Mouse (Mus musculus) lung, postnatal 36 days (tissue): ENCODE measurements around the gene Erbb4.

Experiments
- DNase-seq: peaks from one replicate; pipeline ENCODE4 v3.0.0; 2022; ENCODE audit warnings: mixed read lengths

The Erbb4 gene

GRCm38 (mm10) chr1:68047139-68047538 is 1060.7 kb downstream of the Erbb4 start:
- no peak for DNase-seq

- DNase-seq, result no peak
These were observed 1061.3 kb downstream of the Erbb4 start for GRCm38 (mm10) chr1:68046551-68046970.

GRCm38 (mm10) chr1:68024086-68024940 is 1083.5 kb downstream of the Erbb4 start:
- DNase-seq, result no peak

GRCm38 (mm10) chr1:68020020-68020419 is 1087.8 kb downstream of the Erbb4 start:
- no peak for DNase-seq

GRCm38 (mm10) chr1:68019618-68020017 is 1088.2 kb downstream of the Erbb4 start:
- no peak for DNase-seq
